Mouse (Mus musculus): Measurements from ENCODE around the gene Aadacl2.

Aadacl2 gene

DNA sequence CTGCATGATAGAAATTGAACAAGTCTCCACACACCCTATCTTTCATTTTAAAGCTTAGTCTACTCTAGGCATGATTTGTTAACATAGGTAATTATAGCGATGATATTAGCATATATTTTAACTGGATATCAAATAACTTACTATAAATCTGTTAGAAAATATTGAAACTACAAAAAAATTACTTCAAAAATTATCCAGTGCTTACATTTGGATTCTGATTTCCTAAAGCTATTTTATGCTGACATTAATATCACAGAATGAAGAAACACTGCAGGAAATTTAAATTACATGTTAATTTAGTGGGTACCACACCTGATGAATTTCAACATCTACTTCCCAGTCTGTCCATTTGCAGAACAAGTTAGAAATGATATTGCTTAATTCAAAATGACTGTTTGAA is at the start of gene Aadacl2:
Gene Aadacl2 (plus strand): TSS at position 301 of the 400 bp plus-strand sequence.
- no peak for DNase-seq (ENCODE audit: extremely low spot score, low spot score)

DNA sequence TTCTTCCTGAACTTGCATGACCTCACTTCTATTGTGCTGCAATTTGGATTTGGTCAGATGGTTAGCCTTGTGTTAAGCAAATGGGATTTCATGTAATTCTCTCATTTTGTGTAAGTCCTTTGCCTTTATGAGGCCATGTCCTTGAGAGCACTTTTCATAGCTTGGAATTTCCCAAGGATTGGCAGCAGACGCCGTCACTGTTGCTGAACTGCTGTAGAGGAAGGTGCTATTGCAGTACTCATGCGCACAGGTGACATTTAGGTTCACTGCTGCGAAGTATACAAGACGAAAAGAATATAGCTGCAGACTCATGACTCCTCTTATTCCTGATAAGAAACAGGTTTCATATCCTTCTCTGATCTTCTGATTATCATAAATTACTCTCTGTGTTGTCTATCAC is 35.7 kb upstream of the Aadacl2 start:
- no peak for DNase-seq (ENCODE audit: extremely low spot score, low spot score)

DNA sequence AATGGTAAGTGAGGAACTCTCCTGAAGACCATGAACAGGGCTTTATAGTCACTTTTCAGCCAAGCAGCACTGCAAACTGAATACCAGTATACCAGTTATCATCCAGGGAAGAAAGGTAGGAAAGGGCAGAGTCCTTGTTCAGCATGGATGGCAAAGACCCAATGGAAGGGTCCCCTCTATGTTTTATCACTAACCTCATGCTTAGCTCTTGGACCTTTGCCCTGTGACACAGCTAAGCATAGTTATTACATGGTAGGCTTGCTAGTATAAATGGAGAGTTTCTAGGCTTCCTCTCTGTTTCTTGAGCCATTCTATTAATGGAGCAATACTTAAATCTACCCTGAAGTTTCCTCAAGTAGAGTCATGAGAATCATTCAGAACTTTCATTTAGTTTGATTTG is 32.0 kb upstream of the Aadacl2 start:
- DNase-seq (ENCODE audit: extremely low spot score, low spot score), result no peak

DNA sequence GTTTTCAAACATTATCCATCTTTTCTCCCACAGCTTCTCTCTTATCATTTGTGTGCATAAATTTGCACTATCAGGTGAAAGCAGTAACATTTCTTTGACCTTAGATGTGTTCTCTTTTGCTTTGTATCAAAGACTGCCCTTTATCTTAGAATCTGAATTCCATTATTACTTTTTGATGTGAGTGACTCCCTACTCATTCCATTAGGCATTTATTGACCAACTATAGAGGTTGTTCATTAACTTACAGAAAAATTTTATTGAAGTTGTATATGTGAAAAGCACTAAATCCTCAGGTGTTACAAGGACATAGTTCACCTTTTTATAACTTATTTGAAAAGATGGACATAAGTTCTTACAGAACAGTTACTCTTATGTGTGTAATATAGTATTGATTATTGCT is 2.9 kb upstream of the Aadacl2 start:
- DNase-seq (ENCODE audit: extremely low spot score, low spot score), result no peak

DNA sequence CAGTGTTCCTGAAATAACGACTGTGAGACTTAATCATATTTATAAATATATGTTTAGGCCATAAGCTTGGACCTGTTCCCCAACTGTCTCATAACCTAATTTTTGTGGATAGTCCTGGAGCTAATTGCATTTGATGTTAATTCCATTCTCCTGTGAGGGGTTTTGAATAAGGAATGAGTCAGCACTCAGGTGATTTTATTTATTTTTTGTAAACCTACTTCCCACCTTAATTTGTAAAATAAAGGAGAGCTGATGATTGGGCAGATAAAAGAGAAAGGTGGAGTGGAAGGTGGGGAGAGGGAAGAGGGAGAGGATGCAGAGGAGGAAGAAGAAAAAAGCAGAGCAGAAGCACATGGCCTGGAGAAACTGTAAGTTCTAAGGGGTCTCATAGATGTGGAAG is 18.9 kb downstream of the Aadacl2 start, which contains the start of gene Aadac:
Gene Aadac (plus strand): TSS at position 301 of the 400 bp plus-strand sequence.
- DNase-seq (ENCODE audit: extremely low spot score, low spot score), result no peak

DNA sequence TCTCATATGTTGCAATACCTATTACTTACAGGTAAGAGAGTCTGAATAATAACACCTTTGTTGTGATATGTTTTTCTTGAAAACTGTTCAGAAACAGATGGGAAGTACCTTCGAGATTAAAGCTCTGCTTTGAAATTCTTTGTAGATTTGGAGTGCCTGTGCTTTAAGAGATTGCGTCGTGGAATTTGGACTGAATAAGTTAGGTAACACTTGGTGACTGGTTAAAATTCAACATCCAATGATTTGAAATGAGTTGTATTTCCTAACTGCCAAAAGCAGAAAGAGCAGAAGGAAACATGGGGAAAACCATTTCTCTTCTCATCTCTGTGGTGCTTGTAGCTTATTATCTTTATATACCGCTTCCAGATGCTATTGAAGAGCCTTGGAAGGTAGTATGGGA is 25.0 kb downstream of the Aadacl2 start:
- no peak for DNase-seq (ENCODE audit: extremely low spot score, low spot score)

DNA sequence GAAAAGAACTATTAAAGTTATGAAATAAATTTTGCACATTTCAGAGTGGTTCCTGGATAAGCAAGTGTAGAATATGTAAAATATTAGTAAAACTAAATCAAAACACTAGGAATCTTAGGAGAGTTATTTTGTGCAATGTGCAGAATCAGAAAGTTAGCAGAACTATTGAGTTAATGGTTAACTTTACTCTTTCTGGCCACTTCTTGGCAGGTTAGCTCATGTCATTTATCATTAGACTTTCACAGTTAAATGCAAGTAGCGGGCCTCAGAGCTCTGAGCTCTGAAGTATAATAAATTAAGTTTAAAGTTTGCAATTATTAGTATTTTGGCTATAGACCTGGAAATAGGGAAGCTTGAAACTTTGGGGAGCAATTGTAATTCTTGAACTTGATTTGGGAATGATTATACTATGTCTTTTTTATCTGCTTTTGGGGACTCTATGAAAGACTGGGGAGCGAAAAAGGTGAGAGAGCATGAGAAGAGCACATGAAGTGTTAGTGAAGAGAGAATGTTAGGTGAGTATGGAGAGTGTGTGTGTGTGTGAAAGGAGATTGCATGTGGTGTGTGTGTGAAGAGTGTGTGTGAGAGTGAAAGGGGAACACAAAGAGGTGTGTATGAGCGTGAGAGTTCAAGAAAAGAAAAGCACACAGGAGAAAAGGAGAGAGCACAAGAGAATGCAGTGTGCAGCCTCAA is 39.8 kb downstream of the Aadacl2 start:
- no peak for DNase-seq (ENCODE audit: extremely low spot score, low spot score)

DNA sequence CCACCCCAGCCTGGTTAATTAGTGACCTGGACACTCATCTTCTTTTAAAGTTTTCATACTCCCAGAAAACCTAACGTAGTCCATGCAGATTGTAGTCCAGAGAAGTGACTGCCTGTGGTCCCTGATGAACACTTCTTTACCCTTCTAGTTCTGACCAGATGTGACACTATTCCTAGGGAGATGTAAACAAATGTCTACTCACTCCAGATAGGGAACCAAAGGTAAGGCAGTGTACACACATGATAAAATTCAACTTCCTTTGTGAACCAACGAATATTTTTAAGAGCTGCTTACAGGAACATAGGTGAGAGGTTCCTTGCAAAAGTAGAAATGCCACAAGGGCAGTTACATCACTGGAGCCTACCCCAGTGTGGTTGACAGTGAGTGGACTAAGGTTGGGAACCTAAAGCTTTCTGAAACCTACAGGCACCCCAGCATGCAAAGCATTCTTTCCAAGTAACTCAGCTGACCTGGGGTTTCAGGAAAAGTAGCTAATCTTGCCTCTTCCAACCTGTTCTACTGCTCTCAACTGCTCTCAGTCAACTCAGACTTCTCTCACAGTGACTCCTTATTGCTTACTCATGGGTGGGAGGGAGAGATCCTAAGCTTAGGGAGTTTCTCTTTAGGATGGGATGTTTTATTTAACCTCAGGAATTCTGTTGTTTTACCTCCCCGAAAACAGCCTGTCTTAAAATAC is 46.8 kb downstream of the Aadacl2 start:
- no peak for DNase-seq (ENCODE audit: extremely low spot score, low spot score)

DNA sequence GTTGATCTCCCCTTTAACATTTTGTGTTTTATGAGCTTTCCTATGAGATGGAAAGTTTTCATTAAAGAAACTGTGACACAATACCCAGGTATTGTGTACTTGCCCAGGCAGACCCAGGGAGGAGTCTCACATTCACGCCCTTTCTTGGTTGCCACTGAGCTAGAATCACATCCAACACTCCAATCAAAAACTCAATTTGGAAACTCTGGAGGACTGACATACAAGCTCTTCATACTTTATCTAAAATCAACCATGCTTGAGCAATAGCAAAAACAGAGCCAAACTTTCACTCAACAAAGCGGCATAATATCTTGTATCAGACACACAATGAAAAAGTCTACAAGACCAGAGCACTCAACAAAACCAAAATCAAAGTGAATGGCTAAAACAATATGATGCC is 47.4 kb downstream of the Aadacl2 start:
- DNase-seq (ENCODE audit: extremely low spot score, low spot score), result no peak

DNA sequence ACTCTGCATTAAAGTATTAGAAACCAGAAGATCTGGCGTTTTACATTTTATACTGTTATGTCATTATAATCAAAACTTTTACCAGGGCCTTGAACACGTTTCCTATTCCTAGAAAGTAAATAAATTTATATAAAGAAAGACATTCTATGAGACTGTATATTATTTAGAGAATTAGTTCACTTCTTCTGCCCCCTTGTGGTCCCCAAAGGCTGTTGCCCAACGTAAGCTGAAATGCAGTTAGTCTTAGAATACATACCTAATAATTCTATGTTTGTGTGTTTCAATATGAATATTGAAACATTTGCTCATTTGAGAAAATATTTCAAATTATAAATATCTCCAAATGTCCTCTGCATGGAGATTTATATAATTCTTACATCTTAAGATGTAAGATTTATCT is 49.9 kb downstream of the Aadacl2 start:
- DNase-seq (ENCODE audit: extremely low spot score, low spot score), result no peak

DNA sequence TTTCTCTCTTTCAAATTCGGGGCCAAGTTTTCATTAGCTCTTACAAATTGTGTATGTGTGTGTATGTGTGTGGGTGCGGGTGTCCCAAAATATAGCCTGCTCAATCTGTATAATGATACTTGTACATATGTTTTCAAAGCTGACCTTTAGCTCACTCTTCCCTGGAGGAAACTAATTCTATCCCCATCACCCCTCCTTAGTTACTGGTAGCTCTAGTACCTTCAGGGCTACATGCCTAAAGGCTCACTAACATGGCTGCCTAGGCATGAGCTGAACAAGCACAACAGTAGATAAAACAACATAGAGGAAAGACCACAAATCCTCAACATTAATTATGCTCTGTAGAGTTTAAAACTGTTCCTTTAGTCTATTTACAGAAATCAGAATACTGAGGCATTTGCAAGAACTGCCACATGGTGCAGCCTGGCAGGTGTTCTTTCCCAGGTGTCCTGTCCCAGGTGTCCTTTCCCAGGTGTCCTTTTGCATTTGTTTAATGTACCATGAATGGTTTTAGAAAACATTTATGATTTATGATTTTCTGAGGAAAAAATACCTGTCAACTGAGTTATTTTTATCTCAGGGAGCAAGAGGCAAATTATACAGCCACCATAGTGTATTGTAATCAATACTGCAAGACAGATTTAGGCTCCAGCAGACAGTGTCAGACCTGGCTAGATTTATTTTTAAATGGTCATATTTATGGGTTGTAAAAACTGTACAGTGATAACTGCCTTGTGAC is 50.7 kb downstream of the Aadacl2 start:
- DNase-seq (ENCODE audit: extremely low spot score, low spot score), result no peak

DNA sequence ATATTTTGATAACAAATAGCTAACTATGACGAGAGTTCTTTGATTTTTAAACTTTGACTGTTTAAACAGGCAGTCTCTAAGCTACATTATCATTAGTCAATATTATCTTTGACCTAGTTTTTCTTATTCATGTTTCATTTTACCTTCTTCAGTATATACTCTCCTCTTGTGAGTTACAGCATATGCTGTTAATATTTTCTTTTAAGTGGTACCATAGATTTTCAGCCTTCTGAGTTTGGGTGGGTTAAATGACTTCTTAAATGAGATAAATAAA is 51.2 kb downstream of the Aadacl2 start:
- no peak for DNase-seq (ENCODE audit: extremely low spot score, low spot score)

All from neural tube, embryonic 10.5 days (tissue).